Mouse (Mus musculus) layer of hippocampus, postnatal 14 days (tissue): Measurements from ENCODE around the gene Pcsk6. TPM values are rescaled to one million over a fixed set of nuclear protein-coding genes. Genes with fewer than 3 reads are reported as not detected.
A peak's percentile ranks its signal among the peaks of the same experiment; 100 is the strongest.
"Not testable (repeated sequence)": the region's sequence is repeated elsewhere in the genome, so short reads cannot be mapped to it uniquely, and the experiment has no call there.

Experiments
- DNase-seq, 2 experiments: peaks; one replicate each; pipeline ENCODE4 v3.0.0; 2021 to 2022; ENCODE audit warnings: low spot score in 2 of 2, mixed read lengths in 1 of 2
- total RNA-seq, 2 experiments: library from RNA; stranded (reverse); gene quantifications; 2 replicates each; pipeline ENCODE4 v1.2.3; 2021

The Pcsk6 gene
- total RNA-seq, 2 experiments from 2014 or later: 11.5 to 15.6 TPM

GRCm38 (mm10) chr7:65934238-65934970, 72.9 kb downstream of the Pcsk6 start:
- not testable (repeated sequence) for DNase-seq

GRCm38 (mm10) chr7:65935211-65935610, 73.7 kb downstream of the Pcsk6 start:
- DNase-seq: no peak

- DNase-seq: no peak
These were observed 79.5 kb downstream of the Pcsk6 start for GRCm38 (mm10) chr7:65940988-65941387.

GRCm38 (mm10) chr7:65945342-65945993, 83.9 kb downstream of the Pcsk6 start:
- DNase-seq: no peak

- DNase-seq: no peak
These were observed 84.9 kb downstream of the Pcsk6 start for GRCm38 (mm10) chr7:65946397-65946796.

GRCm38 (mm10) chr7:65948891-65949290, 87.4 kb downstream of the Pcsk6 start:
- no peak for DNase-seq

- no peak for DNase-seq
These were observed 93.0 kb downstream of the Pcsk6 start for GRCm38 (mm10) chr7:65954583-65954982.

GRCm38 (mm10) chr7:65955304-65956220, 94.0 kb downstream of the Pcsk6 start:
- peak in 1 of 2 experiments; percentile 34 for DNase-seq

GRCm38 (mm10) chr7:65957245-65957644, 95.7 kb downstream of the Pcsk6 start:
- no peak for DNase-seq

- no peak for DNase-seq
These were observed 96.6 kb downstream of the Pcsk6 start for GRCm38 (mm10) chr7:65958105-65958504.

GRCm38 (mm10) chr7:65959221-65959924, 97.8 kb downstream of the Pcsk6 start:
- no peak for DNase-seq

GRCm38 (mm10) chr7:65962611-65963010, 101.1 kb downstream of the Pcsk6 start:
- no peak for DNase-seq

- DNase-seq: no peak
These were observed 102.9 kb downstream of the Pcsk6 start for GRCm38 (mm10) chr7:65964398-65964797.

- no peak for DNase-seq
These were observed 109.8 kb downstream of the Pcsk6 start for GRCm38 (mm10) chr7:65971301-65971700.

GRCm38 (mm10) chr7:65977286-65977685, 115.8 kb downstream of the Pcsk6 start:
- no peak for DNase-seq

- DNase-seq: no peak
These were observed 116.4 kb downstream of the Pcsk6 start for GRCm38 (mm10) chr7:65977977-65978376.

GRCm38 (mm10) chr7:65978996-65979823, 117.7 kb downstream of the Pcsk6 start:
- DNase-seq: no peak

GRCm38 (mm10) chr7:65980000-65980399, 118.5 kb downstream of the Pcsk6 start:
- no peak for DNase-seq

GRCm38 (mm10) chr7:65982057-65982456, 120.5 kb downstream of the Pcsk6 start:
- no peak for DNase-seq

- DNase-seq: no peak
These were observed 126.7 kb downstream of the Pcsk6 start for GRCm38 (mm10) chr7:65988249-65988648.
